Mouse (Mus musculus) gastrocnemius, postnatal 4 days (tissue): ENCODE results near the gene Olig1. TPM values are rescaled to one million over a fixed set of nuclear protein-coding genes. Genes with fewer than 3 reads are reported as not detected.
A peak's percentile ranks its signal among the peaks of the same experiment; 100 is the strongest.
"Not testable (repeated sequence)": the region's sequence is repeated elsewhere in the genome, so short reads cannot be mapped to it uniquely, and the experiment has no call there.

Experiments used
- DNase-seq, 2 experiments: peaks; one replicate each; pipeline ENCODE4 v3.0.0; 2021 to 2022; ENCODE audit warnings: low spot score in 2 of 2, mixed read lengths in 2 of 2
- total RNA-seq, 2 experiments: library from RNA; stranded (reverse); gene quantifications; 2 replicates each; pipeline ENCODE4 v1.2.3; 2021

Olig1 gene
- total RNA-seq, 2 experiments from 2014 or later, result 0.25 TPM; not detected in 1

DNA sequence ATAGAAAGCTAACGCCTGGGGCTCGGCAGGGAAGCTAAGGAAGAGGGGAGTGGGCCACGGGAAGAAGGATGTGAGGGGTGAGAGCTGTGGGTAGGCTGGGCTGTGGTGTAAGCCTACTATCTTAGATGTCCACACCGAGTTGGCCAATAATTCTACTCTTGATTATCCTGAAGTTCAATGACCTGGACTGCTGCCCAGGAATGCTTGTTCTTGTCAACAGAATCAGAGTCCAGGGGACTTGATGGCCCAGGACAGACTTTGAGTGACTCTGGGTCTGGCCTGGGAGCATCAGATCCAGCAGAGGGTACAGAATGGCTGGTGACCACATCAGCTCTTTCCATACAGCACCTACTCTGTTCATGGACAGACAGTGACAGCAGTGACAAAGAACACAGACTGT is 30.5 kb upstream of the Olig1 start:
- no peak for DNase-seq

DNA sequence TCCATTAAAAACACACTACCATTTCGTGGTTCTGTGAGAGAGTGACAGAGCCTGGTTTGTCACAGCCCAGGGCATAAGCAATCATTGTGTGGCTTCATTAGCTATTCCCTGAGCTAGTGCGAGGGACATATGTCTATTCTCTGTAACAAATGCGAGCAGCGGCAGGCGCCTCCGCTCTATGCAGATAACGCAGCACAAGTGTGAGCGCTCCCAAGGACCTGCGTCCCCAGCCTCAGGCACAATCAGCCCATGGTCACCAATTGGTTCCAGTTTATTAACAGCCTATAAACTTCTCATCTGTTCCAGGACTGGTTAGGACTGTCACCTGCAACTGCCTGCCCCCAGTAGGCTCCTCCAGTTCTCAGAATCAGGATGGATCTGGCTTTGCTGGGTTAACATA is 23.3 kb upstream of the Olig1 start:
- DNase-seq, result no peak

DNA sequence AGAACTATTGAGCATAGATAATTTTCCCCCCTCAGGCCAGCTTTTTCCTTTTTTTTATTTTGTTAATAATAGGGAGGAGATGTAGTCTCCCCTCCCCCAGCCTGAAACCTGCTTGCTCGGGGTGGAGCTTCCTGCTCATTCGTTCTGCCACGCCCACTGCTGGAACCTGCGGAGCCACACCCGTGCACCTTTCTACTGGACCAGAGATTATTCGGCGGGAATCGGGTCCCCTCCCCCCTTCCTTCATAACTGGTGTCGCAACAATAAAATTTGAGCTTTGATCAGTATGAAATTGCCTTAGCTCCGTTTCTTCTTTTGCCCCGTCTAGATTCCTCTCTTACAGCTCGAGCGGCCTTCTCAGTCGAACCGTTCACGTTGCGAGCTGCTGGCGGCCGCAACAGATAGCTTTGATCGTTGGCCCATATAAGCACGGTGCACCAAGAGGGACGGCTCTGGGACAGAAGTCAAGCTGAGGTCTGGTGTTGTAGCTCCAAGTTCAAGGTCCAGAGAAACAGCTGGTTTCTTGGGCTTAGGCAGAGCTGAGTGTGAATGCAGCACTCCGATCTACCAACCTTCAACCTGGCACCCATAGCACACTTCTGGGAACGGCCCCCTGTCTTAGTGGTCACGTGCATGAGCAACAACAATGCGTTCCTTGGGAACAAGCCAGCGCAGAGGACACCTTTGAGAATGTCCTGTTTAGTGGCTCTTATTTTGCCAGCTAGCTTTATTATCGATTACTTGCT is 14.0 kb upstream of the Olig1 start:
- DNase-seq, result not testable (repeated sequence)

DNA sequence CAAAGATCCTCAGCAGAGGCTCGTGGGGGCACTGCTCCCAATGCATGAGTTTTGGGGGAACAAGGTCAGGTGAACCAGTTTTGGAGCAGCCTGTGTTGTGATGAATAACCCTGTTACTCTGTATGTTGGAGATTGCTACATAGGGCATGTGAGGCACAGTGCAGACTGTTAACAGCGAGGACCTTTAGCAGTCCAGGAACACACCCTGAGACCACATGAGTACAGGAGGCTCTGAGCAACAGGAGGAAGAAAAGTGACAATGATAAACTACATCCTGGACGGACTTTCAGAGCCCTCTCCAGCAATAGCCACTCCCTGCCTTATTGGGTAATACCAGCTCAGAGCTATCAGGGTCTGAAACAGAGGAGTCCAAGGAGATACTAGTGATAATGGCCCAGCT is 10.6 kb upstream of the Olig1 start:
- no peak for DNase-seq

DNA sequence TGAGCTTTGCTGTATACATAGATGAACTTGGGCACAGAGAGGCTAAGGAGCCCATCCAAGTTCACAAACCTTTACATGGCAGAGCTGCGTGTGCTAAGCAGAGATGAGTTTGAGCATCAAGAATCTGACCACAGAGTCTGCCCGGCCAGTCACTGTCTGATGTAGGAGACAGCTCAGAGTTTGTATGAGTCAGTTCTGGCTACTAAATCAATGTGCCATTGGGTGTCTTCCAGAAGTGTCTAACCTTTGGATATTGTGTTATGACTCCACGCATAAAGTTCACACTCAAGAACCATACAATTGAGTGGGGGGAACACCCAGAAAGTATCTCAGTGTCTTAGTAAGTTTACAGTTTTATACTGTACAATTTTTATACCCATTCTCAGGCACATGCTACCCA is 8.7 kb upstream of the Olig1 start:
- no peak for DNase-seq

DNA sequence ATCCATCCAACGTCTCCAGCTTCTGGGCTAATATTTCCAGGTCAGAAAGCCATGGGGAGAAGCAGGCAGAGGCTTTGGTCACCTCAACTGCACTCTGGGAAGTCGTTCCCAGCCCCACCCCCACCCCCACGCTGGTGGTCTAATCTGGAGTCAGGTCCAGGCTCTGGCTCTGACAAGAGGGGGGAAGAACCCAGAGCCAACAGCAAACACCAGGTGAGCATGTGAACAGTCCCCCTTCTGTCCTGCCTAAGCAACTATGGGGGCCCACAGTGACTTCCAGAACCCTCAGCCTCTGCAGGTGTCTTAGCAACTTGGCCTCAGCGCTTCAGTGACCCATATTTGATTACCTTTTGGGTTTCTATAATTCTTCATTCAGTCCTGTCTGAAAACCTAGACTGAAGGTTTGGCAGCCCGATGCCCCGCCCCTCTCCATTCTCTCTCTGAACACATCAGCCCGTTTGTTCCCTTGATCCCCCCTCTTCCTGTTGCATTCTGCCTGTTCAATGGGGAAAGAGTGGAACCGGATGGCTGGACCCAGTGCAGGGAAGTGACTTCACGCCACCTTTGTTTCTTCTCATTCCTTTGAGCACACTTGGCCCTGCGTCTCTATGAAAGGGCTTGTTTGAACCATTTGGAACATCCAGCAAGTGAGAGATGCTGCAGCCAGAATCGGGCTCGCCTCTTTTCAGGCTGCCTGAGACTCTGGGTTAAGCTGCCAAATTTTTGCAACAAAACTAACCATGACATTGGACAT is 6.9 kb upstream of the Olig1 start:
- no peak for DNase-seq

DNA sequence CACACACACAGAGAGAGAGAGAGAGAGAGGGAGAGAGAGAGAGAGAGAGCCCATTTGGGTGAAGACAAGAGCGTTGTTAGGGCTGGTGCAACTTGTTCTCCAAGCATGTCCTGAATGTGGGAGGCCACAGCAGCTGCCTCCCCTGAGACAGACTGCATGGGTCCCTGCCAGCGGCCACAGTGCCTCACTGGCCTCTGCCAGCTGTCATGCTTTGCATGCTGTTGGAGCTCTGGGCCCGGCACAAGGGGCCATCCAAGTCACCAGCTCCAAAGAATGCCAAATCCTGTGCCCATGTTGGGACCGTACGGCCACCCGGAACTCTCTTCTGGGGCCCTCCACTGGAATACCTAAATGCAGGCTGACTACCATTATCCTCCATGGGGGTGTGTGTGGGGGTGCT is 3.6 kb upstream of the Olig1 start:
- DNase-seq, result peak in 1 of 2 experiments; percentile 59

DNA sequence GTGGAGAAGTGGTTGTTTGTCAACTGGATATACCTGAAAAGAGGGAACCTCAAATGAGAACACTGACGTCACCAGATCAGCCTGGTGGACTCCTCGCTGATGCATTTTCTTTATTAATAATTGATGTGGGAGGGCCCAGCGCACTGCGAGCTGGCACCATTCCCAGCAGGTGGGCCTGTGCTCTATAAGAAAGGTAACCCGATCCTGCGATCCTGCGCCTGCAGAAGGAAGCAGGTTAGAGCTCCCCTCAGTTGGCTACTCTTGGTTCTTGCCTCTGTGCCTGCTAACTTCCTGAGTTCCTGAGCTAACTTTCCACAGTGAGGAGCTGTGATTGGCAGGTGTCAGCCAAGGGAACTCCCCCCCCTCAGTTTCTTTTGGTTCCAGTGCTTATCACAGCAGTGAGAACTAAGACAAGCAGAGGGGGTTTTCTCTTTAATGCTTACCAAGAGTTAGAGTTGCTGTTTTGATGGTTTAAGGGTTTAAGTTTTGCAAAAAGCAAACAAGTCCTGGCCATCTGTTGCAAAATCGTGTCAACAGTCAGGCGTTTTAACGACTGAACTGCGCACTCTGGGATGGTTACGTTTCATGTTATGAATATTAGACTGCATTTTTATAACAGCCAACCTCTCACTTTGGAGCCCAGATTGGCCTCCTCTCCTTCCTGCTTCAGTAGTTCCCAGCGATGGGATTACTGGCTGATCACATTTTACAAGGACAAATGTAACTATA is 684 bp upstream of the Olig1 start:
- DNase-seq, result no peak

DNA sequence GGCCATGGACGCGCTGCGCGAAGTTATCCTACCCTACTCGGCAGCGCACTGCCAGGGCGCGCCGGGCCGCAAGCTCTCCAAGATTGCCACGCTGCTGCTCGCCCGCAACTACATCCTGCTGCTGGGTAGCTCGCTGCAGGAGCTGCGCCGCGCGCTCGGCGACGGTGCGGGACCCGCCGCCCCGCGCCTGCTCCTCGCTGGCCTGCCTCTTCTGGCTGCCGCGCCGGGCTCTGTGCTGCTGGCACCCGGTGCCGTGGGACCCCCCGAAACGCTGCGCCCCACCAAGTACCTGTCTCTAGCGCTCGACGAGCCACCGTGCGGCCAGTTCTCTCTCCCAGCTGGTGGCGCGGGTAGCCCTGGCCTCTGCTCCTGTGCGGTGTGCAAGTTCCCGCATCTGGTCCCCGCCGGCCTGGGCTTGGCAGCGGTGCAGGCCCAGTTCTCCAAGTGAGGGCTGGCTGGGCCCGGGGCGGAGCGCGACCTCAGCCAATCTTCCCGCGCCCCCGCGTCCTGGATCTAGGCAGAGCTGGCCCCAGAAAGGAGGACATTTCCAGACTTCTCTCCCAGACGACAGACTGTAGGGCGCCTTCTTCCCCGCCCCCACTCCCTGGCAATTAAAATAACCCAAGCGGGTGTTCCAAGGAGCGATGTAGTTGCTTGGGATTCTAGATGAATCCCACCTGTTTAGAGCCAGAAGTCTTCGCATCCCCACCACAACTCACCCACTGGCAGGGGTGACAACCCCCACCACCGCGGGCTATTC is 820 bp downstream of the Olig1 start:
- no peak for DNase-seq

DNA sequence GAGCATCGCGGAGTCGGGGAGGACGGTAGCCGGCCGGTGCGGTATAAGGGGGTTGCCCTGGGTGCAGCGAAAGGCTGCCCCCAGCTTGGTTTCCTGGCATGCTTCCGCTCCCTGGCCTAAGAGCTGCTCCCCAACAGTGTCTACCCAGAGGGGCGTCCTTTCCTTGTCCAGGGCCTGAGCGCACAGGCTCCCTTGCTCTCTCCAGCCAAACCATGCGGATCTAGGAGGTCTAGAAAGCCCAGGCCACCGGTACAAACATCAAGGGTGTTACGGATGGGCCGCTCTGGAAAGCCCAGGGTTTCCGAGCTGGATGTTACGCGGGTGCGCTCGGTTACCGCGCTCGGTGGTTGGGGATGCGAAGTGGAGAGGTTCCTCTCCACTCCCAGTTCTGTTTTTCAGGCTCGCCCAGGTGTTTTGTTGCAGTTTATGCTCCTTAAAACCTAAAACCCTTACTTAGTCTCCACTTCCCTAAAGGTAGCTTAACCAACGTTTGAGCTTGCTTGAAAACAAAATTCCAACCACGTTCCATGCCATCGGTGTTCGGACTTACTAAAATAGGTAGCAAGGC is 1.5 kb downstream of the Olig1 start:
- no peak for DNase-seq

DNA sequence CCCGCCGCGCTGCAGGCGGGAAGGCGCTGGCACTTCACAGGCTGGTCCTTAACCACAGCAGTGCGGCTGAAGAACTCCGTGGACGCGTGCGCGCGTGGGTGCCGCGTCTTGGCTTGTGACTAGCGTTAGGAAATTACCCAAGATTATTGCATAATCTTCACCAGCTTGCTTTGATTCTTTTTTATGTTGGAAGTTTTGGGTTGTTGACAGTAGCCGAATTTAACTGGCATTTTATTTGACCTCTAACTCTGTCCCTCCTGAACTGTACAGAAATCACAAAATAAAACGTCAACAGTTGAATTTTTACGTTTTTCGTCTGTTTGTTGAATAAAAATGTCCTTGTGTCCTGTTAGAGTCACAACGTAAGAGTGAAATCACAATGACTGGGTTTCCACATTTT is 2.1 kb downstream of the Olig1 start:
- no peak for DNase-seq

DNA sequence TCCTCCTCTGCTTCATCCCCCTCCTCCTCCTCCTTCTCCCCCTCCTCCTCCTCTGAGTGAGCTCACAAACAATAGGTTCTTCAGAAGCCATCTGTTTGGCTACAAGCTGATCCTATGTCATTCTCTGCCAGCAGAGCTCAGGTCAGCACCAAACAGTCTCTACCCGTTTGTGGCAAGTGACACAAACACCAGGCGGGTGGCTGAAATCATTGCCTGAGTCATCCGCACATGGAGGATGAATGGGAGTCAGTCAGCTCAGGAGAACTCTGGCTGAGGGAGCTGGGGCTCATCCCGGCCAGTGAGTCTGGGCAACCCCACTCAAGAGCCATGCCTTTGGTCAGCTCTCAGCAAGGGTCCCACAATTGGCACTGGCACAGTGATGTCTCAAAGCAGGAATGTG is 10.9 kb downstream of the Olig1 start:
- DNase-seq, result no peak

DNA sequence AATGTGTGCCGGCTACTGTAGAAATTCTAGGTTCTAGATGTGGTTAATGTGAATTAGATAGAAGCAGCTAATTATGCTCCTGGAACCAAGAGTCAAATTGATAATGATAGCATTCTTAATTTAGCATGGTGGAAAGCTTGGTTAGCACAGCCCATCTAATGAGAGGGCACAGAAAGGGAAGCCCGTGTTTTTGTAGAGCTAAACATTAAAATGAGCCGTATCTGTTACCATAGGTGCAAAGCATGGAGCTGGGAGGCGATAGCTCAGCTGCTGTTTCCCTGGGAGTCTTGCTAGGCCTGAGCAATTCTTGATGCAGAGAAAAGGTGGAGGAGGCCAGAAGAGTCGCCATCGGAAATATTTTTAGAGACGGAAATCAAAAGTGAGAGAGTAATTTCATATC is 22.5 kb downstream of the Olig1 start:
- DNase-seq, result no peak

DNA sequence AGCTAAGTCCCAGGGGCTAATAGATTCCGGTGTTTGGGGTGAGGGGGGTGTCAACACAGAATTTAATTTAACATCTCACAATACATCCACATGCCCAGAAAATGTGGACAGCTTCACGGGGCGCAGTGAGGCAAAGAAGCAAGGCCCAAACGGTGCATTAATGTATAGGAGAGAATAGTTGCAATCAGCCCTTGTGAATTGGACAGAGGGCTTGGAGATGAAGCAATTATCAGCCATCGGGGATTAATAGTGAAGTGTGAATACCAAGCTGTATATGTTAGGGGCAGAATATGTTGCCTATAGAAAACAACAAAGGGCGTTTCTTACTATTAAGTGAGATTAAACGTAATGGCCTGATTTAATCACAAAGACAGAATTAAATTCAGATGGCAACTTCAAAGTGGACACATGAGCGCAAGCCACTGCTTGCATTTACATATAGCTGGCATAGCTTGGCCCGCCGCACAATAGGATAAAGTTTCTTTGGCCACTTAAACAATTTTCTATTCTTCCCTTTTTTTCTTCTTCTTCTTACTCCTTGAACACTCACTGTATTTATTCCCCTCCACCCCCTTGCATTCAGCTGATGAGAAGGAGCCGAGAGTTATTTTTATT is 23.3 kb downstream of the Olig1 start:
- no peak for DNase-seq

DNA sequence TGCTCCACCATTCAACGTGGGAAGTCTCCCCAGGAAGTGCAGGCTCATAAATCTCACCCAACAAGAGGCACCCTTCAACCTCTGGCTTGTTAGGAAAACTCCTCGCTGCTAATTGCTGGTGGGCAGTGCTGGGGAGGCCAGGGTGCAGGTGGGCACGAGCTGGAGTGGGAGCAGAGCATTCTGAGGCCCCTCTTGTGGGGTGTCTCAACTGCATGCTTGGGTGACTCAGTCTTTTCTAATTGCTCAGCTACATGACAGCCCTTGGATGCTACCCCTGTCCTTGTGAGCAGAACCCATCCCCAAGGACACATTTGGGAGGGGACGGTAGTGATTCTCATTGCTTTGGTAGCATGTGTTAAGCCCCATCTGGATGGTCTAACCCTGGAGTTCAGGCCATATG is 28.2 kb downstream of the Olig1 start:
- DNase-seq, result no peak

DNA sequence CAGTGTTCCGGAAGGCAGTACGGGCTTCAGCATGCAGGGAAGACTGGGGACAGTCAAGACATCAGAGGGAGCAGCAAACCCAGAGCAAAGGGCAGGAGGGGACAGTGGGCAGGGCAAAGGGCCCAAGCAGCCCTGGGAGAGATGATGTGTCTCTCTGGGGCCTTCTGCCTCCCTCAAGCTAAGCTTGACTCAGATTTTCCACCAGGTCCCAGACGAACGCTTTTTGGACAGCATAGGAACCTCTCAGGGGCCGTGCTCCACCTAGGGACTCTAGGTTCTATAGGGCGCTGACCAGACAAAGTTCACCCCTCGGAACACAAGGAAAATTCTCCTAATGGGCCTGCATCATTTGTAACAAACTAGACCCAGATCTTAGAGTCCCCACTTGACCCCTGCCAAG is 29.8 kb downstream of the Olig1 start:
- no peak for DNase-seq

DNA sequence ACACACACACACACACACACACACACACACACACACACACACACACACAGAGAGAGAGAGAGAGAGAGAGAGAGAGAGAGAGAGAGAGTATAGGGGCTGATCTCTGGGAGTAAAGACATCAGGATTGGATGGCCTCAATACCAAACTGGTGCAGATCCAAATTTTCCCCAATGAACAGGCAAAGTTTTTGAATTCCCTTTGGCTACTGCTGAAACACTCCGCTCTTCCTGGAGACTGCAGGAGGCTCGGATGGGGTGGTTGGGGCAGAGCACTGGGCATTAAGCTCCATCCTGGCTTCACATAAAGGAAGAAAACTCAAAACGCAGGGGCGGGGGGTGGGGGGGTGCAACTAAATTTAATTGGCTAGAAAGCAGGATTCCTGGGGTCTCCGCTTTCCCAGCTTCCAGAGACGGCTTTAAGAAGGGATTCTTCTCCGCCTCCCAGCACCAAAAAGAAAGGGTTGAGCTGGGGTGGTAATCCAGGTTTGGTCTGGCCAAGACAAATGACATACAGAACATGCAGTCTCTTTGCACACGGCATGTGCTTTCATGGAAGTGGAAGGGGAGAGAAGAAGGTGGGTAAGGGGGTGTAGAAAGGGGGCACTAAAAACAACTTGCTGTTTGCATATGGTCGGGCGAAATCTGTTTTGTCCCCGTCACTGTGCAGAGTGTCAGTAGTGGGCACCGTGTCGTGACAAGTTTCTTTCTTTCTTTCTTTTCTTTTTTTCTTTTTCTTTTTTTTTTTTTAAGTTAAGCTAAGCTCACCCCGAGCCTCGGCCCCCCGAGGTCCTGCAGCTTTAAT is 31.3 kb downstream of the Olig1 start:
- DNase-seq, result no peak

DNA sequence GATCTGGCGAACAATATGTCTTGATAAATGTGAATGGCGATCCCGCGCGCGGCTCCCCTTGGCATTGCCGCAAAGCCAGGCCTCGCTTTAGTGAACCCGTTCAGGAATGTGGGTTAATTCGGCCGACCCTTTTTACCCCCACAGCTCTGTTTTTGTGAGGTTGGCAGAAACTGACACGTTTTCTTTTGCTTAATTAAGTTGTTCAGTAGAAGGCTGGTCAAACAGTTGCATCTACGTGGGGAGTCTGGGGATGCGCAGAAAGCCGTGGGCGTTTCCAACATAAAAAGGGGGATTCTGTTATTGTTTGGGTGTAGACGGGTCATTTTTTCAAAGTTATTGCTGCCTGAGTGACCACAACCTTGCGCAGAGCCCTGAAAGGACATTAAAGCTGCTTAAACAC is 31.9 kb downstream of the Olig1 start:
- DNase-seq, result no peak

DNA sequence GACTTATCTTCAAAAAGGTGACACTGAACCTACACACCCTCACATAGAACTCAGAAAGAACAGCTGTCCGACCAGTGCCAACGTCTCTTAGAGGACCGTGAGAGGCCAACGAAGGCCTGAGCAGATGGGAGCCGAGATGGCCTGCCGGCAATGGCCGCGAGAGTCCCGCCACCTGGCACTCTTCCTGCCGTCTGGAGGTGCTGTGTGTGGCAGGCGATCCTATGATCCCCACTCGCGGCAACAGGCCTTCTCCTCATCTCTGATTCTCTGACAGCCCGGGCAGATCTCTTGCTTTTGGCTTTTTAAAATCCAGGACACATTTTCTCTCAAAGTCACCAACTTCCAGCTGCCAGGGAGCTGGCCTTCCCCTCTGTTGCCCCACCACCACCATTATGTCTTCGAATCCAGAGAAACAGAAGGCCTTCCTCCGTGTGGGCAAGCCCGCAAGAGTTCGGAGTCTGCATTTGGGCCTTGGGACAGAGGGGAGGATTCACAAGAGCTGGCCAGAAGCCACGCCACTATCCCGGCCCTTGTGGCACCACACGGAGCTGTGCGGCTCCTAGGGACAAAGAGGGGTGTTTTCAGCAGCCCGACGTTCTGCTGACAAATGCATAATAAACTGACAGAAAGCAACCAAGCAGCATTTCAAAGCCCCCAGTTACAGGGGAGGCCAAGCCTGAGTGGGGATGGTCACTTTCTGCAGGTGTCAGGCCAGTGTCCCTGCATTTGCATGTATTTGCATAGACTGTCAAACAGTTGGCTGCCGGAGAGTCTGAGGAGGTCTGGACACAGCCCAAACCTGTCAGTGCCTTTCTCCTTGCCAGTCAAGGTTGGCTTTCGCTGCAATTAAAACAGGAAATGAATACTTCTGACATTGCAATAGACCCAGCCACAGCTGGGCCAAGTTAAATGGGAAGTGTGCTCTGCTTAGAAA is 34.5 kb downstream of the Olig1 start:
- no peak for DNase-seq
